ENCODE assay signal across 8 mouse cellular contexts in genomic region chr7:12921705-12922465, GRCm38 (mm10). TPM values are rescaled to one million over a fixed set of nuclear protein-coding genes. Genes with fewer than 3 reads are reported as not detected.
DNase-seq lines count a peak whose midpoint lies in the region; ATAC-seq lines count a peak whose summit lies in the region.

Gene Rps5, plus strand, starts transcription at chr7:12922290.

- ATAC-seq in inflammation-experienced regulatory T-cells, adult 6 months, result peak; percentile 99
- ATAC-seq in megakaryocyte-erythroid progenitor cell, adult 5-6 weeks (replicated peaks; ENCODE audit: low FRiP score, low TSS enrichment, poor library complexity, severe bottlenecking), result peak; percentile 92

- peak; percentile 99 for DNase-seq in adrenal gland, adult (ENCODE audit: inconsistent age in 2 of 2, low spot score in 1 of 2)
- peak; percentile 100 for DNase-seq in embryo, embryonic 10.5 days (ENCODE audit: low spot score)
- peak; percentile 98 for DNase-seq in gastrocnemius, postnatal 14 days
- peak; percentile 99 for DNase-seq in left cerebral cortex, postnatal 10 days (ENCODE audit: extremely low spot score in 1 of 2, low spot score in 2 of 2)
- peak; percentile 99 for DNase-seq in right cerebral cortex, postnatal 25 days
- peak; percentile 97 for DNase-seq in urinary bladder, postnatal 4 days (ENCODE audit: low spot score in 2 of 2)

- intact Hi-C loops in gastrocnemius, postnatal 14 days (cut with DNase I; ENCODE audit: low total_unique reads), result loop anchor here (10.0 kb wide), 1 partner anchor 53 kb away; the partner anchor contains the start of gene Zfp446
- intact Hi-C loops in left cerebral cortex, postnatal 10 days (cut with DNase I), result no loop called here

RNA-seq across cellular contexts. Expression of gene Rps5, which starts in this region (rescaled TPM):
- 100 to 1,000 TPM; 667 to 730 TPM for total RNA-seq in gastrocnemius, postnatal 14 days (2021)
- polyA plus RNA-seq in inflammation-experienced regulatory T-cells, adult 6 months (2017; shearing (Covaris generic)), result 1,000 to 10,000 TPM; 1,828 to 3,143 (median 2,832) TPM
- 100 to 1,000 TPM; 507 to 513 TPM for total RNA-seq in left cerebral cortex, postnatal 10 days (2021)
- 3,241 and 3,814 TPM in 2 replicates for total RNA-seq in megakaryocyte-erythroid progenitor cell, adult 5-6 weeks (2014; fragmentation: Nextera tagmentation)
- 1,950 and 2,335 TPM in 2 replicates for total RNA-seq in megakaryocyte-erythroid progenitor cell, adult 5-6 weeks (2017)

Comparison
In these comparisons a context has a peak if more than half of its experiments do, and no peak if none do; other contexts are left out.
1. Peak in every context shown above with its lines: DNase-seq and ATAC-seq.